Mouse (Mus musculus) cerebellum, adult 2 months (tissue): ENCODE data around the gene Sidt1.

ENCODE experiments used
- CTCF ChIP-seq: fragments of 200-500 bp; IDR thresholded peaks from 2 replicates; pipeline ENCODE4 v1.5.1; 2011; ENCODE audit warnings: low read depth, mild to moderate bottlenecking, control low read depth, low read length, moderate library complexity, borderline replicate concordance; ENCODE audit not compliant: insufficient read depth
- POLR2A ChIP-seq: fragments of 200-500 bp; IDR thresholded peaks from 2 replicates; pipeline ENCODE4 v1.6.1; 2011; ENCODE audit warnings: low read length, control low read depth, borderline replicate concordance; ENCODE audit not compliant: insufficient read depth

DNA sequence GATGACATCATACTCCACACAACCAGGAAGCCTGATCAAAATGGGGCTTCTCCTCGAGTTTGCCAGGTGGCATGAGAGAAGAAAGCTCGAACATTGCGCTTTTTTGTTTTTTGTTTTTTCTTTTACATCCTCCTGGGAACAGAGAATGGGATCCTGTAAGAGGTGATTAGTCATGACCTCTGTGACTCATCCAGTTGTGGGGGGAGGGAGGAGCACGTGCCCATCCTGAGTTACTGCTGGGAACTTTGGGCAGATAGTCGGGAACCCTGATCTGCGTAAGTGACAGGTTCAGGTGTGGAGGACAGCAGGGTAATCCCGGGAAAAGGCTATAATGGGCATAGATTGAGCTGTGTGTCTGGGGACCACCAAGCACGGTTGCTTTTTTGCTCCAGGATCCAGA lies 92.6 kb downstream of the Sidt1 start:
- TF ChIP-seq POLR2A (no peak), CTCF (no peak)
